Mouse (Mus musculus): ENCODE measurements around the gene Mansc4. TPM values are rescaled to one million over a fixed set of nuclear protein-coding genes. Genes with fewer than 3 reads are reported as not detected.

The Mansc4 gene
- polyA plus RNA-seq, 1 experiment from 2014 or later, result 7.3 TPM

GRCm38 (mm10) chr6:147028396-147028795 is 58.4 kb downstream of the Mansc4 start:
- H3K36me3 ChIP-seq (ENCODE audit: insufficient read depth), result peaks cover 61% of the 10 kb centered on the region
- DNase-seq, result no peak
- 79% methylated on average over 2 of the region's 2 CpGs for WGBS

More at GRCm38 (mm10) chr6:147028396-147028795, 58.4 kb downstream of the Mansc4 start:
- no peak overlapping the region for H3K4me3 ChIP-seq (ENCODE audit: low read depth, low read length)
- ATAC-seq (ENCODE audit: insufficient read depth), result no peak
- H3K4me1 ChIP-seq (ENCODE audit: insufficient read depth), result no peaks in the 10 kb centered on the region
- H3K27ac ChIP-seq (ENCODE audit: low read depth), result no peak overlapping the region
- H3K27me3 ChIP-seq (ENCODE audit: insufficient read depth, low read length), result no peaks in the 10 kb centered on the region
- no peak for TF ChIP-seq CTCF (IDR thresholded peaks at IDR 0.05; ENCODE audit: low read depth)
- H3K9me3 ChIP-seq (ENCODE audit: low read depth, low read length), result no peaks in the 10 kb centered on the region
- no peak overlapping the region for H3K4me2 ChIP-seq
- H3K9ac ChIP-seq, result no peak overlapping the region

Other genes starting within 250 kb of the Mansc4 start
- gene Smco2, start 236.9 kb downstream of the Mansc4 start, polyA plus RNA-seq (2014; fragmentation: Nextera tagmentation; extraction: Ambion mirVana), result not detected in 2 replicates
- 52.5 and 56.8 TPM in 2 replicates for gene Ppfibp1, start 198.5 kb downstream of the Mansc4 start, polyA plus RNA-seq (2014; fragmentation: Nextera tagmentation; extraction: Ambion mirVana)
- gene 1700034J05Rik, start 132.6 kb downstream of the Mansc4 start, polyA plus RNA-seq (2014; fragmentation: Nextera tagmentation; extraction: Ambion mirVana), result 0.21 and 0.39 TPM in 2 replicates
- 1.1 TPM in 2 replicates for gene Rep15, start 54.4 kb downstream of the Mansc4 start, polyA plus RNA-seq (2014; fragmentation: Nextera tagmentation; extraction: Ambion mirVana)
- 106 and 121 TPM in 2 replicates for gene Mrps35, start 44.3 kb downstream of the Mansc4 start, polyA plus RNA-seq (2014; fragmentation: Nextera tagmentation; extraction: Ambion mirVana)
- 14.2 and 14.6 TPM in 2 replicates for gene Klhl42, start 4.3 kb upstream of the Mansc4 start, polyA plus RNA-seq (2014; fragmentation: Nextera tagmentation; extraction: Ambion mirVana)
- gene Pthlh, start 177.2 kb upstream of the Mansc4 start, polyA plus RNA-seq (2014; fragmentation: Nextera tagmentation; extraction: Ambion mirVana), result 12.3 and 13.1 TPM in 2 replicates

Measured in lung, embryonic 14.5 days (tissue).